Mouse (Mus musculus): ENCODE measurements around the gene Gstm7. TPM values are rescaled to one million over a fixed set of nuclear protein-coding genes. Genes with fewer than 3 reads are reported as not detected.
"Not testable (repeated sequence)": the region's sequence is repeated elsewhere in the genome, so short reads cannot be mapped to it uniquely, and the experiment has no call there.

Gene Gstm7
- polyA plus RNA-seq (2021), result 13.3 TPM

- POLR2A ChIA-PET, result interaction anchor here (0.6 to 1.0 kb wide), 3 partner anchors 8 to 128 kb away, joined by 3 to 4 read pairs (median 3); no protein-coding TSS in a partner anchor
- in situ Hi-C loops (cut with MboI; ENCODE audit: low pct_unique_long_range_greater_than_20kb), result no loop called here
- DNase-seq (ENCODE audit: low read depth, low spot score), result peak; percentile 93
- peak; percentile 68 for ATAC-seq
- TF ChIP-seq CTCF (IDR thresholded peaks at IDR 0.05), result no peak
- no peaks in the 10 kb centered on the region for H3K27me3 ChIP-seq
- CTCF ChIA-PET, result interaction anchor here (0.8 to 7.9 kb wide), 13 partner anchors 8 to 157 kb away, joined by 3 to 71 read pairs (median 5); partner anchors contain the start of genes Gstm1 and Gstm6
Observed at GRCm38 (mm10) chr3:107931670-107932069, at the start of gene Gstm7. Gene Gstm7 (minus strand): TSS chr3:107931817.

DNA sequence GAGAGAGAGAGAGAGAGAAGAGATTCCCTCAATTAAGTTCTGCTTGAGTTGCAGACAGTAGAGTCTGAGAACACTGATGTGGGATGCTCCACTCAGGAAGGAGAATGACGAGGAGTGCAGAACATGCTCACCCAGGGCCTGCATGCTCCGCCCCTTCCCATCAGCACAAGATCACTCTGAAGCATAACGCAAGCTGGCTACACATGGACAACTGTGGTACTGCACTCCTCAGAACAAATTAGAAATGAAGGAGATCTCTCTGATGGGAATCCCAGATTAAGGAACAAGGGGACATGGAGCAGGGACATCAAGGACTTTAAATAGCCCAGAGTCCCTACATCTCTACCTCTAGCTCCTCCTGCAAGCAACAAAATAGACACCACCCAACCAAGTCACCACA is 49.6 kb upstream of the Gstm7 start:
- no peak for DNase-seq (ENCODE audit: low read depth, low spot score)
- ATAC-seq, result no peak
- ChIA-PET CTCF (interaction anchor here (0.6 to 1.4 kb wide), 6 partner anchors 9 to 1711 kb away, joined by 3 to 4 read pairs (median 3); no protein-coding TSS in a partner anchor), POLR2A (no interaction called here)
- TF ChIP-seq CTCF (IDR thresholded peaks at IDR 0.05), result no peak
- H3K27me3 ChIP-seq, result no peaks in the 10 kb centered on the region
- in situ Hi-C loops (cut with MboI; ENCODE audit: low pct_unique_long_range_greater_than_20kb), result no loop called here

GRCm38 (mm10) chr3:107977691-107978090 is 46.1 kb upstream of the Gstm7 start:
- DNase-seq (ENCODE audit: low read depth, low spot score) (no peak), ATAC-seq (no peak)
- no peaks in the 10 kb centered on the region for H3K27me3 ChIP-seq
- CTCF ChIA-PET, result no interaction called here
- in situ Hi-C loops (cut with MboI; ENCODE audit: low pct_unique_long_range_greater_than_20kb), result no loop called here
- TF ChIP-seq CTCF (IDR thresholded peaks at IDR 0.05), result no peak
- POLR2A ChIA-PET, result no interaction called here

DNA sequence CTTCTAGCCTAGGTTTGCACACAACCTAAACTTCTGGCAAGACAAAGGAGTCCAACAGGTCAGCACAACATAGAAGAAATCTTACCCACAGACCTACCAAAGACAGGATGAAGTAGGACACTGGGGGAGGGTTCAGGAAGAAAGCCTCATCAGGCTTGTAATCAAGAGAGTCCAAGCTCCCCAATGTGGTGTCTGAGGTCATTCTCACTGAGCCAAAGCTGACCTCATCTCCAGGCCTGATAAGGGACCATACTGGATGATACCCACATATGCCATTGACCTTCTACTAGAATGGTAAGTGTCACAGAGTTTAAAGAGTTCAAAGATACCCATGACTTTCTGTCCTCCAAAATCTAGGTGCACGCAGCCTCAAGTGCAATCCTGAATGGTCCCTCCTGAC is 42.6 kb upstream of the Gstm7 start:
- in situ Hi-C loops (cut with MboI; ENCODE audit: low pct_unique_long_range_greater_than_20kb), result no loop called here
- DNase-seq (ENCODE audit: low read depth, low spot score) (no peak), ATAC-seq (no peak)
- no peaks in the 10 kb centered on the region for H3K27me3 ChIP-seq
- POLR2A ChIA-PET, result no interaction called here
- TF ChIP-seq CTCF (IDR thresholded peaks at IDR 0.05), result no peak
- CTCF ChIA-PET, result interaction anchor here (0.9 to 1.3 kb wide), 5 partner anchors 11 to 88 kb away, joined by 3 to 4 read pairs (median 3); no protein-coding TSS in a partner anchor

DNA sequence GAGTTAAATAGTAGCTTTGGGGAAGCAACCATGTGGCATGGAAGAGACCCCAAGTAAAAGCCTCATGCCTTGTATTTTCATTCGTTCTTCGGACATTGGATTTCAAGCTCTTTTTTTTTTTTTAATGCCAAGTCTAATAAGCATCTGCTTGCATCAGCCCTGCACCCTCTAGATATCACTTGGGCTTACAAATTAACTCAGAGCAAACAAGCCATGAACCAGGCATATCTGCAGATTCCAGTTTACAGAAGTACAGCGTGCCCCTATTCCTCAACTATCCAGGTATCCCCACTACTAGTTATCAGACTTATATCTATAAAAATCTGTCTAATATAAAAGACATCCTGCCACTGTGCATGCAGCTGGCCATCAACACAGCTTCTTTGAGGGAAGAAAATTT is 40.5 kb upstream of the Gstm7 start:
- TF ChIP-seq CTCF (IDR thresholded peaks at IDR 0.05), result no peak
- DNase-seq (ENCODE audit: low read depth, low spot score) (no peak), ATAC-seq (no peak)
- POLR2A ChIA-PET, result interaction anchor here (0.6 kb wide), 1 partner anchor 18 kb away, joined by 3 read pairs; no protein-coding TSS in a partner anchor
- in situ Hi-C loops (cut with MboI; ENCODE audit: low pct_unique_long_range_greater_than_20kb), result no loop called here
- H3K27me3 ChIP-seq, result no peaks in the 10 kb centered on the region
- CTCF ChIA-PET, result interaction anchor here (0.7 to 1.8 kb wide), 3 partner anchors 9 to 15 kb away, joined by 3 to 5 read pairs (median 3); partner anchors contain the start of gene Gstm2

GRCm38 (mm10) chr3:107971101-107971500 is 39.5 kb upstream of the Gstm7 start:
- POLR2A ChIA-PET; DNase-seq (ENCODE audit: low read depth, low spot score); ATAC-seq; in situ Hi-C loops (cut with MboI; ENCODE audit: low pct_unique_long_range_greater_than_20kb); CTCF ChIA-PET; H3K27me3 ChIP-seq: not testable (repeated sequence)

GRCm38 (mm10) chr3:107968724-107969395 is 37.2 kb upstream of the Gstm7 start, which contains the start of gene Gstm3:
Gene Gstm3 (minus strand): TSS chr3:107969283.
- ChIA-PET CTCF (interaction anchor here (1.0 to 1.3 kb wide), 4 partner anchors 14 to 44 kb away, joined by 3 to 6 read pairs (median 3); partner anchors contain the start of gene Gstm2), POLR2A (interaction anchor here (0.8 kb wide), 1 partner anchor 47 kb away, joined by 3 read pairs; no protein-coding TSS in a partner anchor)
- TF ChIP-seq CTCF (IDR thresholded peaks at IDR 0.05), result no peak
- no peaks in the 10 kb centered on the region for H3K27me3 ChIP-seq
- ATAC-seq (peak; percentile 2), DNase-seq (ENCODE audit: low read depth, low spot score) (no peak)
- in situ Hi-C loops (cut with MboI; ENCODE audit: low pct_unique_long_range_greater_than_20kb), result no loop called here

DNA sequence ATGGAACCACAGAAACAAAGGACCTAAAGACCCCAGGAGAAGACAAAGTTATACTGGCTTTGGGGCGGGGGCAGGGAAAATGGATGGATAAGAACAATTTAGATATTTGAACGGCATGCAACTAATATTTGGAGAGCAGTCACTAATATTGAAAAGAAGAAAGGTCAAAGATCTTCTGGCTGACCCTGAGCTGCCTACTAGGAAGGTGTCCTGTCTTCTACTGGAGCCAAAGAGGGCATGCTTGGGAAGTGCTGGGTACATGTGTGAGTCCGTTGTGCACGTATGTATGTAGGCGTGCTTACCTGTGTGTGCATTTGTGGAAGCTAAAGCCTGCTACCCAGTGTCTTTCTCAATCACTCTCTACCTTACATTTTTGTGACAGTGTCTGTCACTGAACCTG is 35.0 kb upstream of the Gstm7 start:
- TF ChIP-seq CTCF (IDR thresholded peaks at IDR 0.05), result no peak
- in situ Hi-C loops (cut with MboI; ENCODE audit: low pct_unique_long_range_greater_than_20kb), result no loop called here
- ChIA-PET POLR2A (interaction anchor here (1.1 to 1.2 kb wide), 2 partner anchors 38 to 48 kb away, joined by 3 read pairs; no protein-coding TSS in a partner anchor), CTCF (no interaction called here)
- no peaks in the 10 kb centered on the region for H3K27me3 ChIP-seq
- DNase-seq (ENCODE audit: low read depth, low spot score) (no peak), ATAC-seq (no peak)

- H3K27me3 ChIP-seq, result no peaks in the 10 kb centered on the region
- in situ Hi-C loops (cut with MboI; ENCODE audit: low pct_unique_long_range_greater_than_20kb), result no loop called here
- ChIA-PET POLR2A (interaction anchor here (1.2 kb wide), 1 partner anchor 40 kb away, joined by 3 read pairs; no protein-coding TSS in a partner anchor), CTCF (interaction anchor here (2.9 kb wide), 1 partner anchor 26 kb away, joined by 11 read pairs; no protein-coding TSS in a partner anchor)
- no peak for DNase-seq (ENCODE audit: low read depth, low spot score)
- ATAC-seq, result no peak
- TF ChIP-seq CTCF (IDR thresholded peaks at IDR 0.05), result no peak
Observed at GRCm38 (mm10) chr3:107965592-107965991, 34.0 kb upstream of the Gstm7 start.

DNA sequence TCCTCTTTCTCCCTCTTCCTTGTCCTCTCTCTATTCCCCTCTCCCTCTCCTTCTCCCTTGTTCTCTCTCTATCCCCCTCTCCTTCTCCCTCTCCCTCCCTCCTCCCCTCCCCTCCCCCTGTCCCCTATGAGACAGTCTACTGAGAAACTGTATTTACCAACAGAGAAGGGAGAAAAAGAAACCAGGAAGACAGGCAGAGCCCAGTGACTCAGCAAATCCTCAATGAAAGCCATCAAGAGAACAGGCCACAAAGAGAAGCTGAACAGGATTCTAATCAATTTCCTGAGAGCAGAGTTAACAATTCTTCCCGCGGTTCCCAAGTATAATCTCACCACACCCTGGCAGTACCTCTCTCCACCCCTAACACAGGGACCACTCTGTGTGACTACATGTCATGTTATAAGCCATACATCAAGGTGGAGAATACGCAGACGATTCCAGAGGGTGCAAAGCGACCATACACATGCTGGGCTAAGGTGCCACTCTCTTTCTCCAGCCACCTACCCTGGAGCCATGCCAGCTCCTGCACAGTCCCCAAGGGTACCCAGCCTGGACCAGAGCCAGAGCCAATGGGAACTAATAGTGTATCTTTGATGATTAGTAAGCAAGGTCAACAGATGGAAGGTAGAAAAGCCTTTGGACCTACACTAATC is 33.2 kb upstream of the Gstm7 start:
- H3K27me3 ChIP-seq, result no peaks in the 10 kb centered on the region
- in situ Hi-C loops (cut with MboI; ENCODE audit: low pct_unique_long_range_greater_than_20kb), result no loop called here
- ATAC-seq (no peak), DNase-seq (ENCODE audit: low read depth, low spot score) (no peak)
- CTCF ChIA-PET, result interaction anchor here (1.0 to 2.9 kb wide), 3 partner anchors 25 to 47 kb away, joined by 3 to 11 read pairs (median 5); no protein-coding TSS in a partner anchor
- no peak for TF ChIP-seq CTCF (IDR thresholded peaks at IDR 0.05)
- POLR2A ChIA-PET, result interaction anchor here (0.9 to 1.1 kb wide), 2 partner anchors 11 to 48 kb away, joined by 3 to 5 read pairs; no protein-coding TSS in a partner anchor
